Mouse (Mus musculus) ovary, postnatal 10 days (tissue): ENCODE data around the gene Arl6.

ENCODE experiments used
- DNase-seq: peaks from one replicate; pipeline ENCODE4 v3.0.0; 2022; ENCODE audit warnings: low spot score

Arl6 gene

DNA sequence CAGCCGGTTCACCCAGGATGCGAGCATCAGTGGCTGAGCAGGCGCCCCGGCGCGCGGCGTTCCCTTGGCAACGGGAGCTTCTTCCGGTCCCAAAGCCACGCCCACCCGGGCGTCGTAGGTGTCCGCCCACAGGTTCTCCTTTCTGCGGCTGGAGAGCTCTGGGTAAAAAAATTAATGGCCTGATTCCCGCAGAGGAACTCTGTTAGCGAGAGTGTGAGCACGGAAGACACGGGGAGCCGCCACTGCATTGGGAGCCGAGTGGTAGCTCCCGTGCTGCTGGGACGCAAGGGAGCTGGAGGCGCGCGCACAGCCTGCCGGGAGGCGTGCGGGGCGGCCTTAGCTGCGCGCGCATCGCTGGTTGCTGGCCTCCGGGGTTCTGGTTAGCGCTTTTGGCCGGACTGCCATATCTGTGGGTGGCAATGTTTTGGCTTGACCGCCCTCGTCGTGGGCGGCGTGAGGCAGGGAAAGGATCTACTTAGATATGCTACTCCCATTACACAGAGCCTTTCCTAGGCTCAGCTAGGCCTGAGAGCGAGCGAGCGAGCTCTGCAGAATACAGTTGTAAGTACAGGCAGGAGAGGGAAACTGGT, at the start of gene Arl6:
Arl6 (minus strand) TSS at position 290 of the 590 bp plus-strand sequence.
- DNase-seq = peak; percentile 94

DNA sequence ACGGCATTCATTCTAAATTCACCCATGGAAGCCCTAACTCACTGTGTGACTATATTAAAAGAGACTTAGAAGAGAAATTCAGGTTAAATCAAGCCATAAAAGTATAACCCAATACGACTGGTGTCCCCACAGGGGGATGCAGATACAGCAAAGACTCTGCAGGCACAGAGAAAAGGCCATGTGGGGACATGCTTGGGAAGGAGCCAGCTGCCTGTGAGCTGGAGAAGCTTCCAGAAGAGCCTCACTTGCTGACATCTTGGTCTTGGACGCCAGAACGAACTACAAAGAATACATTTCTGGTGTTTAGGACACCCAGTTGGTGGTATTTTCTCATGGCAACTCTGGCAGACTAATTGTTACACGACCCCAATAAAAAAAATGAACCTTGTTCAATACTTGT, 45.9 kb upstream of the Arl6 start:
- DNase-seq = no peak

DNA sequence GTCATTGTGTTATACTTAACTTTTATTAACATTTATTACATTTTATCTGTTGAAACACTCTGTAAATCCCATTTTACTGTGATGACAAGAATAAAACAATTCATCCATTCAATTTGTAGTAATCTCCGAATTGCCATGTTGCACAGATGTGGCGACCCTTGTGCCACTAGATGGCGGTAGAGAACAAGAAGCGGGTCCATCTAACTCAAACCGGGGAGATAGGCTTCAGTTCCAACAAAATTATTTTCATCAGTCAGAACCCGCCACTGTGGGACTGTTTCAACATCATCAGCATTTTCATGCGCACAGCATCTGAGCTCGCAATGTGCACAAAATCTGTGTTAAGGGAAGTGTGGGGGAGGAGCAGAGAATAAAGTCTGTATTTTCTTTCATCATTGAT, 44.2 kb upstream of the Arl6 start:
- DNase-seq = peak; percentile 18

DNA sequence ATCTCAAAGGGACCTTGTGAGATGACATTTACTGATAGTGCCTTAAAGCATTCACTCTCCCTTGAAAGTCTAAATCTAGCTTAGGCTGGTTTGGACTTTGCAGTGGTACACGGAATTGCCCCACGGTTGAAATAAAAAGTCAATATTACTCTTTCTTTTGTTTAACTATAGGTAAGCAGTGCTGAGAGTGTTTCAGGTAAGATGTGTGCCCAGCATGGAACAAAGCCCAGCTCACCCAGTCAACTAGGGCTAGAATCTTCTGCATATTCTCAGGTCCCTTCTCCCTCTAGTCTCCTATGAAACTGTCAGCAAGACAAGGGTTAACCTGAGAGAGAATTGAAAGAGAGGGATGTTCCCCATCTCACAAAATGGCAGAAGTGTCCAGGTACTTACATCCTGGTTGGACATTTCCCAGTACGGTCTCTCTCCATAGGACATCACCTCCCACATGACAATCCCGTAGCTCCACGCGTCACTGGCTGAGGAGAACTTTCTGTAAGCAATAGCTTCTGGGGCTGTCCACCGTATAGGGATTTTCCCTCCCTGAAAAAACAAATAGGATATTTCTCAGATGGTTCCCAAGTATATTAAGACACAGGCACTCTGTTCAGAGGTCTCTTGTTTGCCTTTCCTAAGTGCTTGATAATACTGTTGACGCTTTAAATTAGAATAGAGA, 43.2 kb upstream of the Arl6 start:
- DNase-seq = no peak

DNA sequence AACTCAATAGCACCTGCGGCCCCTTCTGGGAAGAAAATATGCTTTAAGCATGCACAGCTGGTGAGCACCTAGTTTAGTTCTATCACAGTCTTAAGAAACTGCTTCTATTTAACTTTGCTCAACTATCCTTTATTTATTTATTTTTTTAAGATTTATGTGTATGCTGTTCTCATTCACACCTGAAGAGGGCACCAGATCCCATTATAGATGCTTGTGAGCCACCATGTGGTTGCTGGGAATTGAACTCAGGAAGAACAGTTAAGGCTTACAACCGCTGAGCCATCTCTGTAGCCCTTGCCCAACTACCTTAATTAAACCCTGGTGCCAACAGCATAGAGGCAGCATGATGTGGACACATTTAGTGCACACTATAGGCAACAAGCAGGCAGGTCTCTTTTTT, 27.7 kb upstream of the Arl6 start:
- no peak for DNase-seq

DNA sequence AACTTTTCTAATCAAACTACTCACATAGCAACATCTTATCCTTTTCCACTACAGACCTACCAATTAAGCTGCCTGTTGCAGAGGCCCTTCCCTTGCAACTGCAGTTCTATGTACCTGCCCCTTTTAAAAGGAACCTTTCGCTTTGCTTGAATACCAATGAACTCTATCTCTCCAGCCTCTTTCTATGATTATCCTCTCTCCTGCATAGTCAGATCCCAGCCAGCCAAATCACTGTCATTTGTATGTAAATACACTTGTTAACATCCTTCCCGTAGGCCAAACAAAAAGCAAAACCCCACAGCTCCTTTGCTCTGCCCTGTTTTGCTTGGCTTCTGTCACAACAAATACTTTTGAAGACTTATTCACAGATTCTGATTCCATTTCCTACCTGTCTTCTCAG, 4.6 kb upstream of the Arl6 start:
- DNase-seq = no peak

DNA sequence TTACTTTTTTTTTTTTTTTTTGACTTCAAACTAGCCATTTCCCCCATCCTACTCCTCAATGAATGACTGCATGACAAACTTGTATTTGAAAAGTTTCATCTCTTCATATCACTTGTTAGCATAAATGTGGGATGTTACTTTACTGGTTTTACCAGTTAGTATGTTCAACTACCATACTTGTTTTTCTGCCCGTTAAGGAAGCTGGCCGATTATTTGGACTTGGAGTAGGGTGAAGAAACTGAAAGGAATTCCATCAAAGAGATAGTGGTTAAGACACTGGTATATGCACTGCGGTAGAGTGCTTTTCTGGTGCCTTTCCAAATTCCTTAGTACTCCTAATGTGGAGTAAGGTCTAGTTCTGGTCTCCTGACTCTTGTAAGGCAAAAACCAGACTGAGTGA, 794 bp upstream of the Arl6 start:
- no peak for DNase-seq

DNA sequence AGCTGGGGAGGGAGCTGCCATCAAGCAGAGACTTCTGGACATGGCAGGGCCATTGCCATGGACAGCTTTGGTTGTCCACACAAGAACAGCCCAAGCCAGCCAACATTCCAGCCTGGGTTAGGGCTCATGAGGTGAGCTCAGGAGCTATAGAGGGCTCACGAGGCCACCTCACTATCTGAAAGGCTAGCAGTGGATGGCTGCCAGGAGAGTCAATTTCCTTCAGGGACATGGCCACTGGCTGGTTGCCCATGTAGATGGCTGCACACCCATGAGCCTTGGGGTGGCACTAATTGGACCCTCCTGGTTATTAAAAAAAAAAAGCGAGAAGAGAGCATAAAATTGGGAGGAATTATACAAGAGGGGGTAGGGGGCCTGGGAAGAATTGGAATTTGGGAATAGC, 4.6 kb downstream of the Arl6 start:
- DNase-seq = no peak

DNA sequence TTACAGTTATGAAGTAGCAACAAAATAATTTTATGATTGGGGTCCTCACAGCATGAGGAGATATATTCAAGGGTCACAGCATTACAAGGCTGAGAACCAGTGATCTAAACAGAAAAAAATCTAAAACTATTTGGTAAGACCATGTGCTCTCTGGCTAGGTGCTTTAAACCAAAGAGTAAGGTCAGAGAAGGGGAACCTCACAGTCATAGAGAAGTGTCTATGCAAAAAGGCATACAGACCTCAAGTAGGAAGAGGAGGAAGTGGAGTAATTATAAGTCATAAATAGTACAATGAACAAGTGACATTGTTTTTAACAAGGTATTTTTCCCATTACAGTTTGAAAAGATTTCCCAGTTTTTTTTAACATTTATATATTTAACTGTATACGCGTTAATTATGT, 17.6 kb downstream of the Arl6 start:
- DNase-seq = no peak

DNA sequence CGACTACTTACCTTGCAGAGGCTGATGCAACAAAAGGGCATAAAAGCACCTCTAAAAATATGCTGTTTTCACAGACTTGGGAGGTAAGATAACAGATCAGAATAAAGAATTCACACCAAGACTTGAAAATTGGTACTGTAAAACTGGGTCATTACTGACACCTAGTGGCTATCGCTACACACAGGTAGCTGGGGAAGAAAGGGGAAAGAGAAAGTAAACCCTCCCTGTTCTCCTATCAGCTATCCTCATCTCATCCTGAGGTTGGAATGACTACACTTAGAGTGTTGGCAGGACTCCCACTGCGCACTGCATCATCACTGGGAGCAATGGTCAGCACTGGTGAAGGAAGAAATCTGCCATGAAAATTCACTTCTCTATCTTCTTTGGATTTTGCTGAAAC, 22.0 kb downstream of the Arl6 start:
- no peak for DNase-seq

DNA sequence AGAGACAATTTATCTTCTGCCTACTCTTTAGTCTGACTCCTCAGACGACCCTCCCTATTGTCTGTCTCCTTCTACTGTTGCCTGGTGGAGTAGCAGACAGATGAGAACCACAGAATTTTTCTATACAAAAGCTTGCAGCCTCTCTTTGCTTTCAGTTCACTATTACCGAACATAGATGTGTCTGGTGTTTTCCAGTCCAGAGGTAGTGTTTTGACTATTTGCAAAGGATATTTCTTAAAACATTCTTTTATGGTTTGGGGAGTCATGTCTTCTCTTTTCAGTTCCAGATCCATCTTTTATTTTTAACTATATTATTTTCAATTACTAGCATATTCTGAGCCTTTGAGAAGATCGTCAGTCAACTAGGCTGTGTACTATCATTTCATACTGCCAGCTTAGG, 23.5 kb downstream of the Arl6 start:
- no peak for DNase-seq

DNA sequence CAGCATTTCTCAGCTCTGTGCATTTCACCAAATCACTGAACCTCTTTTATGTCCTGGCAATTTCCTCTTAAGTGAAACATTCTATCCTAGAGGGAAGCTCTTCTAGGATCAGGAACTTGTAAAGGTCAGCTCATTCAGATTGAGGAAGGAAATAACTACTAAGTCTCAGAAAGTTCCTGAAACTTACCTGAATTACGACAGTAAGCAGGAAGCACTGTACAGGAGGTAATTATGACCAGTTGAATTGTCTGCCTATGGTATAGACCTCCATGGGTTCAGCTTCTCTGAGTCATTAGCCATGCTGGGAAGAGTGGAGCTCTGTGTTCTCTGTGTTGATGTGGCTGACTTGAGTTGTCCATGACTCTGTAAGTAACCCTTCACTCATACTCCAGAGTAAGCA, 28.4 kb downstream of the Arl6 start:
- no peak for DNase-seq

DNA sequence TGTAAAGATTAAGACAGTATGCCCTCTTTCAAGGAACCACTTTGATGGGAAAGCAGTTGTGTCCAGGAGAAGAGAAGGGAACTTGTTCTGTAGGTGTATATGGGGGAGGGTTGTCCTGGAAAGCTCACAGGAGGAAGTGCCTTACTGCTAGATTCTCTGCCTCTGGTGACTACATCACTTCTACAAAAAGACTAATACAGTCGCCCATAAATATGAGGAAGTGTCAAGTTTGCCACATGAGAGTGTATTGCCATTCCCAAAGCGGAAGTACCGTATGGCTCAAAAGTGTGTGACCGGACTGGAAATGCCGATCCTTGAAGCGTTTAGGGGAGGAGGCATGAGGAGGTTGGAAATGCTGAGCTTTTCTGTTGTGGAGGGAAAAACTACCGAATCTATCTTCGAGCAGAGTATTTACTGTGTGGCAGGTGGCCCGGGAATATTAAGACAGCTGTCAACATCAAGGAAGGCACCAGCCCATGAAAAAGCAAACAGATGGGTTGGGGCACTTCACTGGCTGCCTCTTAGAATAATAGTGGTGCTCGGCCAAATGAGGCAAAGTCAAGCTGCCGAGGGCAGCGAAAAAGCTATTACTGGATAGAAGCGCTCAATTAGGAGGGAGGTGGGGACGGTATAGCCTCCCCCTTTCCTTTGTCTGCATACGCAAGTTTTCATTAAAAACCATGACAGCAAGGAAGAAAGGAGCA, 35.0 kb downstream of the Arl6 start:
- no peak for DNase-seq

DNA sequence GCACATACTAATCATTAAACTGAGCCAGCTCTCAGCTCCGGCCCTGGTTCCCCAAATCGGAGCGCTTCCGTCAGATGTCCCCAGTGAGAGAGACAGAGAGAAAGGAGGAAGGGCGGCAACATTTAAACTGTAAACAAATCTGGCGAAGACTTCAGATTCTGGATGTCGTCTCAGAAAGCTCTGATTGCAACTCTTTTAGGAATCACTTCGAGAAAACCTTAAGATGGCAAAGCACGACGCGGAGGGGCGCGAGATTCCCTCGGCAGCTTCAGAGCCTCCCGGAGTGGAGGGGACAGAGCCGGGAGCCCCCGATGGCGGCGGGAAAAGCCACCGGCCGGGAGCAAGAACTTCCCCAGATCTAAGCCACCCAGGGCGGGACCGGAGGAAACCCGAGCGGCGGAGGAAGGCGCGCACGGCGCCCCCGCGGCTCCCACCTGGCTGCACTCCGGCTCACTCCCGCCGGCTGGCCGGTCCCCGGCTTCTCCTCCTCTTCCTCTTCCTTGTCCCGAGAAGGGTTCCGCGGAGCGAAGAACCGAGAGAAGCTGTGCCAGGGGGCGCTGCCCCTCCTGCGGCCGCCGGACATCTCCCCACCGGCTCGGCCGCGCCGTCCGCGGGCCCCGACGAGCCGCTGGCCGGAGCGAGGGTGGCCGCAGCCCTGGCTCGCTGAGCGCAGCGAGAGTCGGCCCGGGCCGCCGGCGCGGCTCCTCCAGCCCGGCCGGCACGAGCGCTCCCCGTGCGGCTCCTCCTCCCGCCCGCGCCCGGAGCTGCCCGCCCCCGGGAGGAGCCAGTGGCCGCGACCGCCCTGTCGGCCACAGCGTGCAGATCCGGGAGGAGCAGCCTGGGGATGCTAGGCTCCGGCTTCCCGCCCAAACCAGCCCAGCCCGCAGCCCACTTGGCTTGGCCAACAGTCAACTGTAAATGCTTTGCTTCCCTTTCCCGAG, 38.6 kb downstream of the Arl6 start, which contains the start of gene Crybg3:
Crybg3 (minus strand) TSS at position 669 of the 941 bp plus-strand sequence.
- DNase-seq = peak; percentile 63

DNA sequence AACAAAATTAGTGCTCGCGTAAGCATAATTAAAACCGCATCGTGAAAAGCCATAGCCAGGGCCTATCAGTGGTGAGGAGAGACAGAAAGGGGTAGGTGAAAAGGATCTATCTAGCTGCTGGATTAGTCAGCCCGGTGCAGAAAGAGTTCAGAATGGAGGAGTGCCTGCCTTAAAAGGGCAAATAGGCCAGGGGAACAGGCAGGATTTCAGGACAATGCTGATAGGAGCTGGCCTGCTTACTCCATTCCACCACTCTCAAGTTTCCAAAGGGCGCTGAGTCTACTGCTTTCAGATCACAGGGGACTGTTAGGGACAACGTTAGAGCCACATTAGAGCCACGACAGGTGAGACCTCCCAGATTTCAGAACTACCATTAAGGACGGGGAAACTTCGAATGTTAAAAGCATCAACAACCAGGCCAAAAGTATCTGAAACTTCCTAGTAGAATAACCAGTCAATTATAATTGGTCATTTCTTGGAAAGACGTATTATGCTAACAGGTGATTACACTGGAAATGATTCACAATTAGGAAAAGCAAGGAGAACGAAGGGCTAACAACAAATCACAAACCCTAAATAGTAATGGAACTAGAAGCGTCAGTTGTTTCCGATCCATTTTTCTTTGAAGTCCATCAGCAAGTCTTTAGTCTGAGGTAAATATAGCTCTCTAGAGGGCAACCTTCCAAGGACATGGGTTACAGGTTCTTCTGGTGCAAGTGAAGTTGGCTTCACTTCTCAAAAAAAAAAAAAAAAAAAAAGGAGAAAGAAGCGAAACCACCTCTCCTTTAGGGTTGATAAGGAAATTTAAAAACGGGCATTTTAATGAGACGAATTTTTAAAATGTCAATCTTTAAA, 39.6 kb downstream of the Arl6 start:
- DNase-seq = no peak

DNA sequence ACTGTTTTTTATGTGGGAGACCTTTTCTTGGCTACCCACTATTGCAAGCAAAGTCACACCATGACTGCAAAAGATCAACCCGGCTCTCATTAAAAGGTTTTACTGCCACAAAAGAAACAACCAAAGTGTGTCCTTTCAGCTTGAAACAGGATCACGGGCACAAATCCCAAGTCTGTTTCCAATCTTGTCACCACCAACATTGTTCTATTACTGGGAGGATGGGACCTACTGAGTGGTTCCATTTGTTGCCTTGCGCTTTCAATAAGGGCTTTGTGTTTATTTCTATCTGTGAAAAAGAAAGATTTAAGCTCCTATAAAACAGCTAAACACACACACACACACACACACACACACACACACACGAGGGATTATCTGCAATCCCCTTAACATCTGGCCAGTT, 40.2 kb downstream of the Arl6 start:
- DNase-seq = no peak

DNA sequence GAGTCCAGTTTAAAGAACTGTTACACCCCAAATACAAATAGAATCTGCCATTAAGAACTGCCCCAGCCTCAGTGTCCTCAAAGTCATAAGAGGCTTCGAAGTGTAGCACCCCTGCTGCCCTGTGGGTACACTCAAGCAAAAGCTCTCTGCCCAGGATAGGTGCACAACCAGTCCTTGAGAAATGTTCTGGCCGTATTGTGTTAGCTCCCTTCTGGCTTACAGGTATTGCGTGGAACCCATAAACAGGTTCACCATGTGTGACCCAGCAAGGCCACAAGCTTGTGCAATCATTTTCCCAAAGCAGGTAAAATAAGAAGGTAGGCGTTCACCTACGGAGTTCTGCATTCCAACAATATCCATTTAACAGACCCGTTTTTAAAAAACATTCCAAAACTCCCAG, 41.9 kb downstream of the Arl6 start:
- DNase-seq = no peak

DNA sequence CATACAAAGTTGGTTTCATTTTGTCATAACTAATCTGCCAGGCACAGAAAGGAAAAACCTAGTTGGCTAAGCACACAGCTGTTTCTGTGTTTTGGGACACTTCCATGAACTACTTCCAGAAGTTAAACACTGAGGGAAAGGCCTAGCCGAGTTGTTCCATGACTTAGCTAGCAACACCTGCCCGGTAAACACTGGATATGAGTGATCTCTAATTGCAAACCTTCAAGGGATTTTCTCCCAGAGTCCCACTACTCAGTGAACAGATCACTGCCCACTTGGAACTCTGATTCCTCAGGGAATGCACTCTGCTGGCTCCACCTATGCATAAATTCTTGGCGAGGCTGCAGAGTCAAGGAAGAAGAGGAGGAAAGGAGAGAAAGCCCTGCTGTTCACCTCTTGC, 44.5 kb downstream of the Arl6 start:
- no peak for DNase-seq

DNA sequence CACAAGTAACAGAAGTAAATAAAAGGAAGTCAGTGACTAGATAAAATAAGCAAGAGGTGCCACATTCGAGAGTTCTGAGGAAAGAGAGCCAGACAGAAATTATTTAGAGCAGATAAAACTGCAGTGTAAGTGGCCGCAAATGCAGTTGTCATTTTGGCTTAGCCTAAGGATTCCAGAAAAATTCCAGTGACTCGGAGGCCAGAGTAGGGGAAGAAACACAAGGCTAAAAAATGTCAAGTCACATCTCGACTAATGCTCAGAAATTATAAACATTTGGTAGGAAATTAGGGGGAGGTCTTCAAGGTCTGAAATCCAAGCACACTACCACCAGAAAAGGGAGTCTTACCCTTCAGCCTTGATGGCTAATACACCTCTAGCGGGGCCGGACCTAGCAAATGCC, 48.4 kb downstream of the Arl6 start:
- no peak for DNase-seq

DNA sequence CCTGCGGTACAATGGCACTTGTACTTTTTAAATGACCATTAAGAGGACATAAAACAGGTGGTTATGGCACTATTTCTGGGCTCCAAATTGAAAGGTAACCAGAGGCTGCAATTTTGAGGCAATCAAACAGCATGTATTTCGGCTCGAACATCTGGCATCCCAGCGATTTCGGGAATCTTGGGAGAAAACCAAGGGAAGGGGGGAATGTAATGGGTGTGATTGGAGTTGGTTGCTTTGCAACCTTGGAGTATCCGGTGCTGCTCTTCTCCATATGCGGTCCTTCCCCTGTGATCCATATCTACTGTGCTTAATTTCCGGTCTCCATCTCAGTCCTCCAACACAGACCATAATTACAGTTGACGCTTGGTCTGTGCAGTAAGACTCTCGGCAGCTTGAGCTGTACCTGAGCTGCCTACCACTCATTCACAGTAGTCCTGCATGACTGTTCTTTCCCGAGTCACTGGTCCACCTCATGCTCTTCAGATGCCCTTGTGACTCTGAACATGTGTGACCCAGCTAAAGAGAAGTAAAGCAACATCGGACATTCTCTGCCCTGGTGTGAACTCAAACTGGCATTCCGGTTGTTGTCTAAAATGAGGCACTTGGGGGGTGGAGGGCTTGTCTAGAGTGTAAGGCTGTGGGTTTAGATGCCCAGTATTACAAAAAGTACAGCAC, 50.7 kb downstream of the Arl6 start:
- DNase-seq = no peak

DNA sequence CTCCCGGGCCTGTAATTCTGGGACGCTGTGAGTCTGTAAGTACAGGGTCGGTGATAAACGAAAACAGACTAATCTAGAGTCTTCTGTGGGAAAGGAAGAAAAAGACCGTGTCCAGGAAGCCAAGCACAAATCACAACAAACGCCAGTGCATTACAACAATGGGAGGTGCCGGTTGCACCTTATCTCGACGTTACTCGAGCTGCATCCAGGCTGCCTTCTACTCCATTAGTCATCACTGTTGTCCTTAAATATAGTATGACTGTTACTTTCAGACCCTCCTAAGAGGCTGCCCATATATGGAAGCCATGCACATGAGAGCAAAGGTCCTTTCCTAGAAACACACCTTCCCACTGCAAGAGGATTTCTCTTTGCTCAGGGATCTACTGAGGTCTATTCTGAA, 51.4 kb downstream of the Arl6 start:
- no peak for DNase-seq
